Mouse (Mus musculus): ENCODE measurements around the gene Zmynd8. TPM values are rescaled to one million over a fixed set of nuclear protein-coding genes. Genes with fewer than 3 reads are reported as not detected.

Zmynd8 gene
- polyA plus RNA-seq, 1 experiment from 2014 or later: 40.7 TPM

DNA sequence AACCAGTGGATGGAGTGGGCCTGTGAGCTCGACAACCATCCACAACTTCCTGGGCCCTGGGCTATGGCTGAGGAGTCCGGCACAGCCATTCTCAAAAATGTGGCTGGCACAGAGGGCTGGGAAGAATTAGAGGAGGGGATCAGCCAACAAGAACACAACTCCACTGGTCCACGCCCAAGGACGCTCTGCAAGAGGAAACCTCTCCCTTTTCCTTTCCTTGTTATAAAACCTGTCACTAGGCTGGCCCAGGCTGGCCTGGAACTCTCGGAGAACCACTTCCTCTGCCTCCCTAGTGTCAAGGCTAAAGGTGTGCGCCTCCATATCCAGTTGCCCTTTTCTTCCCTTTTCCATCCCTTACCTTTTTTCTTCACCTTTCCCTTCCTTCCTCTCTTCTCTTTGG lies 55.5 kb downstream of the Zmynd8 start:
- H3K4me2 ChIP-seq: no peak overlapping the region
- H3K27ac ChIP-seq: no peak overlapping the region
- 90% methylated on average over 6 of the region's 6 CpGs for WGBS
- H3K9me3 ChIP-seq (replicated peaks): no peaks in the 10 kb centered on the region
- no peak overlapping the region for H3K9ac ChIP-seq
- H3K4me3 ChIP-seq: no peak overlapping the region
- H3K27me3 ChIP-seq: no peaks in the 10 kb centered on the region
- H3K36me3 ChIP-seq: peaks cover 75% of the 10 kb centered on the region
- no peak for ATAC-seq (replicated peaks; ENCODE audit: insufficient number of reproducible peaks, insufficient read depth, low FRiP score, low read depth)
- peaks cover 29% of the 10 kb centered on the region for H3K4me1 ChIP-seq (replicated peaks)

GRCm38 (mm10) chr2:165842241-165842640 lies 56.6 kb downstream of the Zmynd8 start:
- no peak overlapping the region for H3K27ac ChIP-seq
- no peaks in the 10 kb centered on the region for H3K9me3 ChIP-seq (replicated peaks)
- no peak overlapping the region for H3K4me2 ChIP-seq
- peaks cover 81% of the 10 kb centered on the region for H3K36me3 ChIP-seq
- H3K4me1 ChIP-seq (replicated peaks): peaks cover 33% of the 10 kb centered on the region
- WGBS: 89% methylated on average over 10 of the region's 10 CpGs
- no peaks in the 10 kb centered on the region for H3K27me3 ChIP-seq
- H3K9ac ChIP-seq: no peak overlapping the region
- no peak overlapping the region for H3K4me3 ChIP-seq
- ATAC-seq (replicated peaks; ENCODE audit: insufficient number of reproducible peaks, insufficient read depth, low FRiP score, low read depth): no peak

GRCm38 (mm10) chr2:165841805-165842204 lies 57.0 kb downstream of the Zmynd8 start:
- ATAC-seq (replicated peaks; ENCODE audit: insufficient number of reproducible peaks, insufficient read depth, low FRiP score, low read depth): no peak
- H3K9me3 ChIP-seq (replicated peaks): no peaks in the 10 kb centered on the region
- H3K9ac ChIP-seq: no peak overlapping the region
- H3K27ac ChIP-seq: no peak overlapping the region
- WGBS: 76% methylated on average over 6 of the region's 6 CpGs
- H3K36me3 ChIP-seq: peaks cover 84% of the 10 kb centered on the region
- H3K4me3 ChIP-seq: no peak overlapping the region
- H3K27me3 ChIP-seq: no peaks in the 10 kb centered on the region
- H3K4me2 ChIP-seq: no peak overlapping the region
- peaks cover 33% of the 10 kb centered on the region for H3K4me1 ChIP-seq (replicated peaks)

GRCm38 (mm10) chr2:165840852-165841251 lies 58.0 kb downstream of the Zmynd8 start:
- 91% methylated on average over 7 of the region's 7 CpGs for WGBS
- H3K36me3 ChIP-seq: peaks cover 92% of the 10 kb centered on the region
- no peak for ATAC-seq (replicated peaks; ENCODE audit: insufficient number of reproducible peaks, insufficient read depth, low FRiP score, low read depth)
- no peak overlapping the region for H3K9ac ChIP-seq
- H3K4me3 ChIP-seq: no peak overlapping the region
- peaks cover 31% of the 10 kb centered on the region for H3K4me1 ChIP-seq (replicated peaks)
- H3K27ac ChIP-seq: no peak overlapping the region
- H3K9me3 ChIP-seq (replicated peaks): no peaks in the 10 kb centered on the region
- no peaks in the 10 kb centered on the region for H3K27me3 ChIP-seq
- H3K4me2 ChIP-seq: no peak overlapping the region

GRCm38 (mm10) chr2:165839317-165839652 lies 59.5 kb downstream of the Zmynd8 start:
- Histone ChIP-seq H3K4me1 (replicated peaks) (peaks cover 28% of the 10 kb centered on the region), H3K27ac (no peak overlapping the region), H3K36me3 (peaks cover 93% of the 10 kb centered on the region), H3K9ac (no peak overlapping the region), H3K9me3 (replicated peaks) (no peaks in the 10 kb centered on the region), H3K27me3 (no peaks in the 10 kb centered on the region), H3K4me3 (no peak overlapping the region), H3K4me2 (no peak overlapping the region)
- WGBS: 60% methylated on average over 2 of the region's 2 CpGs
- ATAC-seq (replicated peaks; ENCODE audit: insufficient number of reproducible peaks, insufficient read depth, low FRiP score, low read depth): no peak

GRCm38 (mm10) chr2:165838606-165839316 lies 60.1 kb downstream of the Zmynd8 start:
- Histone ChIP-seq H3K4me1 (replicated peaks) (peaks cover 28% of the 10 kb centered on the region), H3K9me3 (replicated peaks) (no peaks in the 10 kb centered on the region), H3K27ac (no peak overlapping the region), H3K9ac (no peak overlapping the region), H3K27me3 (no peaks in the 10 kb centered on the region), H3K4me2 (no peak overlapping the region), H3K36me3 (peaks cover 93% of the 10 kb centered on the region), H3K4me3 (no peak overlapping the region)
- 88% methylated on average over 23 of the region's 23 CpGs for WGBS
- no peak for ATAC-seq (replicated peaks; ENCODE audit: insufficient number of reproducible peaks, insufficient read depth, low FRiP score, low read depth)

DNA sequence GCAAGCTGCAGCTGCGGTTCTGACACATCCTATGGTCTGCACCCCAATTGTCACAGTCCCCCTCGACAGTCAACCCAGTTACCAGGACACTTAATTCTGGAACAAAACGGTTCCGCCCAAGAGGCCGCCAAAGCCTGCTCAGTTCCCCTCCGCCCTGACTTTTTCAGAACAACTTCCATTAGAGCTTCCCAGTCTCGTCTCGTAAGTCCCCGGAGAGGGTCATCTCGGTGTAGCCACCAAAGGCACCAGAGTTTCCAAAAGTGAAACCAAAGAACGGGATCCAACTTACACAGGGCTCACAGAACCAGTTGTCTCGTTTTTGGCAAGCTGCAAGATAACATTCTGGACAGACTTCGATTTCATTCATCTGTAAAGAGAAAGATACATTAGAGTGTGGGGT lies 64.2 kb downstream of the Zmynd8 start:
- H3K27ac ChIP-seq: no peak overlapping the region
- H3K4me3 ChIP-seq: no peak overlapping the region
- 86% methylated on average over 13 of the region's 13 CpGs for WGBS
- no peak overlapping the region for H3K9ac ChIP-seq
- ATAC-seq (replicated peaks; ENCODE audit: insufficient number of reproducible peaks, insufficient read depth, low FRiP score, low read depth): no peak
- no peaks in the 10 kb centered on the region for H3K9me3 ChIP-seq (replicated peaks)
- H3K4me2 ChIP-seq: no peak overlapping the region
- no peaks in the 10 kb centered on the region for H3K27me3 ChIP-seq
- peaks cover 86% of the 10 kb centered on the region for H3K36me3 ChIP-seq
- peaks cover 51% of the 10 kb centered on the region for H3K4me1 ChIP-seq (replicated peaks)

GRCm38 (mm10) chr2:165833468-165833867 lies 65.3 kb downstream of the Zmynd8 start:
- Histone ChIP-seq H3K4me1 (replicated peaks) (peaks cover 42% of the 10 kb centered on the region), H3K27me3 (no peaks in the 10 kb centered on the region), H3K4me3 (no peak overlapping the region), H3K27ac (peak overlapping the region; percentile 22; the same call in 1 of the 2 replicates), H3K9me3 (replicated peaks) (no peaks in the 10 kb centered on the region), H3K36me3 (peaks cover 85% of the 10 kb centered on the region), H3K9ac (no peak overlapping the region), H3K4me2 (no peak overlapping the region)
- ATAC-seq (replicated peaks; ENCODE audit: insufficient number of reproducible peaks, insufficient read depth, low FRiP score, low read depth): no peak
- 74% methylated on average over 9 of the region's 9 CpGs for WGBS

DNA sequence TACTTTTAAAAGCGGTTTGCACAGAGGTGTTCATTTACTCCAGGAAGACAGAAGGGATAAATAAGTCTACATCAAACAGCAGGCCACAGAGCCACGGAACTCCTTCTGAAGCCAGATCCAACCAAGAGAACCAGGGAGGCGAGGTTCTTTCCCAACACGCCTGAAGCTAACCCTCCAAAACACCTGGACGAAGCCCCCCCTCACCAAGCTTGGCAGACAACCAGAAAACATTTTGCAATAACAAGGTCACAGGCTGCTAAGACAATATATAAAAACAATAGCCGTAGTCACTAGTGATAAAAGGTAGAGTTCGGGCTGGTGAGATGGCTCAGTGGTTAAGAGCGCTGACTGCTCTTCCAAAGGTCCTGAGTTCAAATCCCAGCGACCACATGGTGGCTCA lies 66.1 kb downstream of the Zmynd8 start:
- Histone ChIP-seq H3K27me3 (no peaks in the 10 kb centered on the region), H3K4me1 (replicated peaks) (peaks cover 37% of the 10 kb centered on the region), H3K4me2 (no peak overlapping the region), H3K27ac (peak overlapping the region; percentile 67), H3K36me3 (peaks cover 85% of the 10 kb centered on the region), H3K9ac (no peak overlapping the region), H3K4me3 (no peak overlapping the region), H3K9me3 (replicated peaks) (no peaks in the 10 kb centered on the region)
- WGBS: 72% methylated on average over 9 of the region's 9 CpGs
- no peak for ATAC-seq (replicated peaks; ENCODE audit: insufficient number of reproducible peaks, insufficient read depth, low FRiP score, low read depth)

GRCm38 (mm10) chr2:165832295-165832694 lies 66.5 kb downstream of the Zmynd8 start:
- no peaks in the 10 kb centered on the region for H3K9me3 ChIP-seq (replicated peaks)
- H3K27ac ChIP-seq: peak overlapping the region; percentile 67
- no peak overlapping the region for H3K4me3 ChIP-seq
- peaks cover 32% of the 10 kb centered on the region for H3K4me1 ChIP-seq (replicated peaks)
- no peaks in the 10 kb centered on the region for H3K27me3 ChIP-seq
- ATAC-seq (replicated peaks; ENCODE audit: insufficient number of reproducible peaks, insufficient read depth, low FRiP score, low read depth): no peak
- H3K4me2 ChIP-seq: no peak overlapping the region
- no peak overlapping the region for H3K9ac ChIP-seq
- 48% methylated on average over 9 of the region's 9 CpGs for WGBS
- H3K36me3 ChIP-seq: peaks cover 83% of the 10 kb centered on the region

DNA sequence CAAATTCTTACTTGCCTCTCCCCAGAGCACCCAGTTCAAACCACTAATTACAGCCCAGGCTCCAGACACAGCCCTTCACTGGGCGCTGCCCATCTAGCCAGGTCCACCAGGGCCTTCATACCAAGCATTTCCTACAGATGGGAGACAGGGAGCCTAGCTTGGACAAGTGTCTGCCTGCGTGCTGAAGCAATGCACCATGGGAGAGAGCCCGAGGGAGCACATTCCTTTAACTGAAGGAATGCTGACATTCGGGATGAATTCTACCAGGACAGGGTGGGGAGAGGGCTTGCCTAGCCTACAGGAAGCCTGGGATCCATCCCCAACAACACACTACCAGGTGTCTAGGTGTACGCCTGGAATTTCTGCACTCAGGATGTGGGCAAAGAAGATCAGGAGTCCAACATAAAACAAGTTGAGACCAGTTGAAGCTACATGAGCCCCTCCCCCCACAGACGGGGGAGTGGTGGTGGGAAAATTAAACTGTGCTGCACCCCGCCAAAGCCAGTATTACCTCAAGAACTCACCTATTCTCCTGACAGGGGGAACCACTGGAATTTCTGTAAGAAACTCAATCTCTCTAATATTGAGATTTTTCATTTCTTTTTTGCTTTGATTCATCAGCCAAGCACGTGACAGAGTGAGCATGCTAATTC lies 67.1 kb downstream of the Zmynd8 start:
- H3K9me3 ChIP-seq (replicated peaks): no peaks in the 10 kb centered on the region
- no peak overlapping the region for H3K4me3 ChIP-seq
- WGBS: 55% methylated on average over 8 of the region's 8 CpGs
- H3K36me3 ChIP-seq: peaks cover 84% of the 10 kb centered on the region
- 0 out of 2 replicates have a peak, but pooled peaks have one; percentile 40 for ATAC-seq (replicated peaks; ENCODE audit: insufficient number of reproducible peaks, insufficient read depth, low FRiP score, low read depth)
- peaks cover 28% of the 10 kb centered on the region for H3K4me1 ChIP-seq (replicated peaks)
- no peak overlapping the region for H3K4me2 ChIP-seq
- peak overlapping the region; percentile 67 for H3K27ac ChIP-seq
- H3K27me3 ChIP-seq: no peaks in the 10 kb centered on the region
- H3K9ac ChIP-seq: no peak overlapping the region

DNA sequence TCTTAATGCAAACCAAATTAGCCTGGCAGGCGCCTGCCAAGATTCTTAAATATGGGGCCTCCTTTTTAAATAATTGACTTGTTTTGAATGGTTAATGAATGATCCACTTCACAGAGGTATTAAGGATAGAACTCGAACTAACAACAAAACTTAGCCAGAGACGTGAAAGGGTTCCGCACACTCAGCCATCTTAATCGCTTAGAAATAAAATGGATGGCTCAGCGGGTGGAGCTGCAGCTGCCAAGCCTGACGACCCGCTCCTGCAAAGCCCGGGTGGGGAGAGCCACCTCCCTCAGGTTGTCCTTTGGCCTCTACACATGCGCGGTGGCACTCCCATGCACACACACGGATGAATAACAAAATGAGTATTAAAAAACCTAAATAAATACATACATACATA lies 70.0 kb downstream of the Zmynd8 start:
- H3K27me3 ChIP-seq: no peaks in the 10 kb centered on the region
- H3K27ac ChIP-seq: no peak overlapping the region
- no peak overlapping the region for H3K4me3 ChIP-seq
- H3K36me3 ChIP-seq: peaks cover 78% of the 10 kb centered on the region
- peaks cover 30% of the 10 kb centered on the region for H3K4me1 ChIP-seq (replicated peaks)
- 86% methylated on average over 12 of the region's 12 CpGs for WGBS
- H3K9ac ChIP-seq: no peak overlapping the region
- no peaks in the 10 kb centered on the region for H3K9me3 ChIP-seq (replicated peaks)
- H3K4me2 ChIP-seq: no peak overlapping the region
- ATAC-seq (replicated peaks; ENCODE audit: insufficient number of reproducible peaks, insufficient read depth, low FRiP score, low read depth): no peak

All from heart, embryonic 15.5 days (tissue).